Mouse (Mus musculus): Measurements from ENCODE around the gene Chp1. TPM values are rescaled to one million over a fixed set of nuclear protein-coding genes. Genes with fewer than 3 reads are reported as not detected.

The Chp1 gene
- polyA plus RNA-seq, 1 experiment from 2014 or later, result 57.1 TPM

GRCm38 (mm10) chr2:119520550-119520949 lies 26.9 kb upstream of the Chp1 start:
- no peak for ATAC-seq
- H3K36me3 ChIP-seq (ENCODE audit: control insufficient read depth, insufficient read depth, low read length), result no peaks in the 10 kb centered on the region
- 72% methylated on average over 7 of the region's 7 CpGs for WGBS

GRCm38 (mm10) chr2:119523836-119524235 lies 23.7 kb upstream of the Chp1 start:
- H3K27me3 ChIP-seq (replicated peaks; ENCODE audit: control insufficient read depth, insufficient read depth, low read length), result no peaks in the 10 kb centered on the region
- no peak overlapping the region for H3K9ac ChIP-seq (ENCODE audit: low read depth, low read length)
- H3K9me3 ChIP-seq (ENCODE audit: control insufficient read depth, low read length), result no peaks in the 10 kb centered on the region
- no peak overlapping the region for H3K4me3 ChIP-seq (ENCODE audit: low read length)
- H3K27ac ChIP-seq (ENCODE audit: low read depth, low read length), result no peak overlapping the region
- no peak for ATAC-seq
- no peak overlapping the region for H3K4me2 ChIP-seq (ENCODE audit: low read length)
- 86% methylated on average over 4 of the region's 4 CpGs for WGBS
- H3K4me1 ChIP-seq (ENCODE audit: control insufficient read depth, insufficient read depth, low read depth, low read length), result no peaks in the 10 kb centered on the region
- H3K36me3 ChIP-seq (ENCODE audit: control insufficient read depth, insufficient read depth, low read length), result no peaks in the 10 kb centered on the region

More at GRCm38 (mm10) chr2:119520550-119520949, 26.9 kb upstream of the Chp1 start:
- Histone ChIP-seq H3K9me3 (ENCODE audit: control insufficient read depth, low read length) (no peaks in the 10 kb centered on the region), H3K9ac (ENCODE audit: low read depth, low read length) (no peak overlapping the region), H3K4me2 (ENCODE audit: low read length) (no peak overlapping the region), H3K27ac (ENCODE audit: low read depth, low read length) (no peak overlapping the region), H3K4me3 (ENCODE audit: low read length) (no peak overlapping the region), H3K4me1 (ENCODE audit: control insufficient read depth, insufficient read depth, low read depth, low read length) (no peaks in the 10 kb centered on the region), H3K27me3 (replicated peaks; ENCODE audit: control insufficient read depth, insufficient read depth, low read length) (no peaks in the 10 kb centered on the region)

- Histone ChIP-seq H3K9me3 (ENCODE audit: control insufficient read depth, low read length) (no peaks in the 10 kb centered on the region), H3K4me3 (ENCODE audit: low read length) (no peak overlapping the region), H3K4me1 (ENCODE audit: control insufficient read depth, insufficient read depth, low read depth, low read length) (no peaks in the 10 kb centered on the region), H3K4me2 (ENCODE audit: low read length) (no peak overlapping the region), H3K9ac (ENCODE audit: low read depth, low read length) (no peak overlapping the region), H3K27ac (ENCODE audit: low read depth, low read length) (no peak overlapping the region), H3K36me3 (ENCODE audit: control insufficient read depth, insufficient read depth, low read length) (no peaks in the 10 kb centered on the region), H3K27me3 (replicated peaks; ENCODE audit: control insufficient read depth, insufficient read depth, low read length) (no peaks in the 10 kb centered on the region)
- 44% methylated on average over 4 of the region's 4 CpGs for WGBS
- no peak for ATAC-seq
These were observed 22.1 kb upstream of the Chp1 start for GRCm38 (mm10) chr2:119525422-119525821.

GRCm38 (mm10) chr2:119538802-119539201 lies 8.7 kb upstream of the Chp1 start:
- no peak overlapping the region for H3K4me3 ChIP-seq (ENCODE audit: low read length)
- no peak overlapping the region for H3K27ac ChIP-seq (ENCODE audit: low read depth, low read length)
- no peak overlapping the region for H3K9ac ChIP-seq (ENCODE audit: low read depth, low read length)
- no peaks in the 10 kb centered on the region for H3K36me3 ChIP-seq (ENCODE audit: control insufficient read depth, insufficient read depth, low read length)
- no peaks in the 10 kb centered on the region for H3K4me1 ChIP-seq (ENCODE audit: control insufficient read depth, insufficient read depth, low read depth, low read length)
- H3K9me3 ChIP-seq (ENCODE audit: control insufficient read depth, low read length), result no peaks in the 10 kb centered on the region
- 81% methylated on average over 9 of the region's 9 CpGs for WGBS
- no peak overlapping the region for H3K4me2 ChIP-seq (ENCODE audit: low read length)
- no peaks in the 10 kb centered on the region for H3K27me3 ChIP-seq (replicated peaks; ENCODE audit: control insufficient read depth, insufficient read depth, low read length)
- ATAC-seq, result no peak

GRCm38 (mm10) chr2:119542106-119542505 lies 5.4 kb upstream of the Chp1 start:
- no peaks in the 10 kb centered on the region for H3K36me3 ChIP-seq (ENCODE audit: control insufficient read depth, insufficient read depth, low read length)
- ATAC-seq, result no peak
- H3K9ac ChIP-seq (ENCODE audit: low read depth, low read length), result no peak overlapping the region
- no peak overlapping the region for H3K4me3 ChIP-seq (ENCODE audit: low read length)
- WGBS, result 33% methylated on average over 1 of the region's 1 CpGs
- H3K27ac ChIP-seq (ENCODE audit: low read depth, low read length), result no peak overlapping the region
- H3K4me2 ChIP-seq (ENCODE audit: low read length), result no peak overlapping the region
- H3K27me3 ChIP-seq (replicated peaks; ENCODE audit: control insufficient read depth, insufficient read depth, low read length), result no peaks in the 10 kb centered on the region
- H3K4me1 ChIP-seq (ENCODE audit: control insufficient read depth, insufficient read depth, low read depth, low read length), result no peaks in the 10 kb centered on the region; the same call in 1 of the 2 replicates
- no peaks in the 10 kb centered on the region for H3K9me3 ChIP-seq (ENCODE audit: control insufficient read depth, low read length)

GRCm38 (mm10) chr2:119543656-119544055 lies 3.8 kb upstream of the Chp1 start:
- H3K9me3 ChIP-seq (ENCODE audit: control insufficient read depth, low read length), result no peaks in the 10 kb centered on the region
- no peak overlapping the region for H3K4me2 ChIP-seq (ENCODE audit: low read length)
- no peak overlapping the region for H3K27ac ChIP-seq (ENCODE audit: low read depth, low read length)
- H3K4me3 ChIP-seq (ENCODE audit: low read length), result no peak overlapping the region
- H3K36me3 ChIP-seq (ENCODE audit: control insufficient read depth, insufficient read depth, low read length), result no peaks in the 10 kb centered on the region
- 67% methylated on average over 2 of the region's 2 CpGs for WGBS
- H3K9ac ChIP-seq (ENCODE audit: low read depth, low read length), result no peak overlapping the region
- H3K27me3 ChIP-seq (replicated peaks; ENCODE audit: control insufficient read depth, insufficient read depth, low read length), result no peaks in the 10 kb centered on the region
- ATAC-seq, result no peak
- peaks cover 6% of the 10 kb centered on the region for H3K4me1 ChIP-seq (ENCODE audit: control insufficient read depth, insufficient read depth, low read depth, low read length)

GRCm38 (mm10) chr2:119546848-119547521 lies 512 bp upstream of the Chp1 start:
- H3K4me3 ChIP-seq (ENCODE audit: low read length), result peak overlapping the region; percentile 94
- peak overlapping the region; percentile 93 for H3K9ac ChIP-seq (ENCODE audit: low read depth, low read length)
- H3K27me3 ChIP-seq (replicated peaks; ENCODE audit: control insufficient read depth, insufficient read depth, low read length), result no peaks in the 10 kb centered on the region
- no peak for ATAC-seq
- peak overlapping the region; percentile 76 for H3K4me2 ChIP-seq (ENCODE audit: low read length)
- no peaks in the 10 kb centered on the region for H3K9me3 ChIP-seq (ENCODE audit: control insufficient read depth, low read length)
- peaks cover 14% of the 10 kb centered on the region for H3K4me1 ChIP-seq (ENCODE audit: control insufficient read depth, insufficient read depth, low read depth, low read length)
- peak overlapping the region; percentile 75 for H3K27ac ChIP-seq (ENCODE audit: low read depth, low read length)
- WGBS, result under 1% methylated on average over 30 of the region's 30 CpGs
- no peaks in the 10 kb centered on the region for H3K36me3 ChIP-seq (ENCODE audit: control insufficient read depth, insufficient read depth, low read length)

- Histone ChIP-seq H3K9ac (ENCODE audit: low read depth, low read length) (peak overlapping the region; percentile 93), H3K36me3 (ENCODE audit: control insufficient read depth, insufficient read depth, low read length) (no peaks in the 10 kb centered on the region), H3K4me1 (ENCODE audit: control insufficient read depth, insufficient read depth, low read depth, low read length) (peaks cover 14% of the 10 kb centered on the region), H3K4me2 (ENCODE audit: low read length) (peak overlapping the region; percentile 81), H3K4me3 (ENCODE audit: low read length) (peak overlapping the region; percentile 94), H3K27ac (ENCODE audit: low read depth, low read length) (peak overlapping the region; percentile 81), H3K27me3 (replicated peaks; ENCODE audit: control insufficient read depth, insufficient read depth, low read length) (no peaks in the 10 kb centered on the region), H3K9me3 (ENCODE audit: control insufficient read depth, low read length) (no peaks in the 10 kb centered on the region)
- no peak for ATAC-seq
- 3% methylated on average over 3 of the region's 3 CpGs for WGBS
These were observed 819 bp downstream of the Chp1 start for GRCm38 (mm10) chr2:119548371-119548660.

GRCm38 (mm10) chr2:119548691-119549090 lies 1.2 kb downstream of the Chp1 start:
- Histone ChIP-seq H3K4me2 (ENCODE audit: low read length) (peak overlapping the region; percentile 81), H3K27me3 (replicated peaks; ENCODE audit: control insufficient read depth, insufficient read depth, low read length) (no peaks in the 10 kb centered on the region), H3K4me1 (ENCODE audit: control insufficient read depth, insufficient read depth, low read depth, low read length) (peaks cover 14% of the 10 kb centered on the region), H3K36me3 (ENCODE audit: control insufficient read depth, insufficient read depth, low read length) (no peaks in the 10 kb centered on the region), H3K27ac (ENCODE audit: low read depth, low read length) (no peak overlapping the region), H3K9me3 (ENCODE audit: control insufficient read depth, low read length) (no peaks in the 10 kb centered on the region), H3K9ac (ENCODE audit: low read depth, low read length) (peak overlapping the region; percentile 34), H3K4me3 (ENCODE audit: low read length) (peak overlapping the region; percentile 94)
- 73% methylated on average over 5 of the region's 5 CpGs for WGBS
- ATAC-seq, result no peak

Data from hindbrain, embryonic 16.5 days (tissue).